Mouse (Mus musculus): ENCODE measurements around the gene Rilpl1. TPM values are rescaled to one million over a fixed set of nuclear protein-coding genes. Genes with fewer than 3 reads are reported as not detected.
A peak's percentile ranks its signal among the peaks of the same experiment; 100 is the strongest.

Rilpl1 gene
- polyA plus RNA-seq, 1 experiment from 2014 or later = 18.1 TPM

DNA sequence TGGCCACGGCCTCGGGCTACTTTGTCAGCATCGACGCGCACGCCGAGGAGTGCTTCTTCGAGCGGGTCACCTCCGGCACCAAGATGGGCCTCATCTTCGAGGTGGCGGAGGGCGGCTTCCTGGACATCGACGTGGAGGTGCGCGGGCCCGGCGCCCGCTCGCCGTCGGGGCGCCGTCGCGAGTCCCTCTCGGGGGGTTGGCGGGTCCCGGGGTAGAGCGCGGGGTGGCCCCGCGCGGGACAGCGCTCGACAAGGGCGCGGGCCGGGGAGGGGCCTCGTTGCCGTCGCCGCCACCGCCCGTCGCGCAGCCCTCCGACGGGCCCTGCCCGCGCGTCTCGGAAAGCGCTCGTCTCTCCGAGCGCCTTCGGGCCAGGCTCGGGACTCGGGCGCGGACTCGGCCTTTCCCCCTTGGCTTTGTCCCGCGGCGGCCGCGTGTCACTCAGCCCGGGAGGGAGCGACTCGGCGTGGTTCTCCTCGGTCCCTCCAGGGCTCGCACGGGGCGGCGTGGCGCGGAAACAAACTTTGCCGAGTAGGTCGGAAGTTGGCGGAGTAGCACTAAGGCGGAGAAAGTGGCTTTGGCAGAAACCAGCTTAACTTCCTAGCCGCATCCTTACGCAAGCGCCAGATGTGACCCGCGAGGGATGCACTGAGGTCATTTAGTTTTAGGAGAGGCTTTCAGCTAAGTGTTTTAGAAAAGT lies 9.9 kb upstream of the Rilpl1 start:
- Histone ChIP-seq H3K9me3 (no peaks in the 10 kb centered on the region), H3K27ac (peak overlapping the region; percentile 91), H3K27me3 (ENCODE audit: poor library complexity, severe bottlenecking) (no peaks in the 10 kb centered on the region; the same call in 1 of the 2 replicates), H3K4me1 (peaks cover 23% of the 10 kb centered on the region), H3K4me3 (peak overlapping the region; percentile 90), H3K36me3 (replicated peaks) (peaks cover 39% of the 10 kb centered on the region)
- WGBS = under 1% methylated on average over 82 of the region's 89 CpGs
- peak; percentile 51 for DNase-seq (ENCODE audit: extremely low spot score, low spot score)

DNA sequence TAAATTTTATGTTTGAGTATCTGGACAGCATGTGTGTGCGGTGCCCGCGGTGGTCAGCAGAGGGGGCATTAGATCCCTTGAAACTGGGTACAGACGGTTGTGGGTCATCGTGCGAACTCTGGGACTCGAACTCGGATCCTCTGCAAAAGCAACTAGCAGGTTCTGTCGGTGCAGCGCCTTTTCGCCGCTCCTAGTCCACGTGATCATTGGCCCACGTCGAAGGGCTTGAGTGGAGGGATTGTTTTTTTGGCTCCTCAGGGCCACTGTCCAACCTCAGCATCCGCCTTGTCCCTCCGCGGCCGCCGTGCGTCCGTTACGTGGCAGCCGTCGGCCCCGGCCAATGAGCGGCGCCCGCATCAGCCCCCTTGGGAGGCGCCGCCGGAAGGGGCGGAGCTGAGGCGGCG lies 9.2 kb upstream of the Rilpl1 start, which contains the start of gene Tmed2:
TSS of gene Tmed2 (plus strand) at position 313 of the 404 bp plus-strand sequence.
- Histone ChIP-seq H3K27me3 (ENCODE audit: poor library complexity, severe bottlenecking) (no peaks in the 10 kb centered on the region; the same call in 1 of the 2 replicates), H3K4me3 (peak within 1 kb of the TSS; percentile 90), H3K27ac (peak within 1 kb of the TSS; percentile 91), H3K36me3 (replicated peaks) (peaks cover 32% of the 10 kb centered on the region), H3K9me3 (no peaks in the 10 kb centered on the region), H3K4me1 (peaks cover 23% of the 10 kb centered on the region)
- under 1% methylated on average over 35 of the region's 35 CpGs for WGBS
- peak; percentile 91 for DNase-seq (ENCODE audit: extremely low spot score, low spot score)

GRCm38 (mm10) chr5:124539905-124540304 lies 8.7 kb upstream of the Rilpl1 start:
- peaks cover 27% of the 10 kb centered on the region for H3K36me3 ChIP-seq (replicated peaks)
- H3K27me3 ChIP-seq (ENCODE audit: poor library complexity, severe bottlenecking) = no peaks in the 10 kb centered on the region; the same call in 1 of the 2 replicates
- peak overlapping the region; percentile 90 for H3K4me3 ChIP-seq
- peaks cover 23% of the 10 kb centered on the region for H3K4me1 ChIP-seq
- no peaks in the 10 kb centered on the region for H3K9me3 ChIP-seq
- WGBS = 75% methylated on average over 4 of the region's 4 CpGs
- DNase-seq (ENCODE audit: extremely low spot score, low spot score) = no peak
- H3K27ac ChIP-seq = peak overlapping the region; percentile 91

- 77% methylated on average over 16 of the region's 16 CpGs for WGBS
- Histone ChIP-seq H3K36me3 (replicated peaks) (peaks cover 19% of the 10 kb centered on the region), H3K27ac (no peak overlapping the region), H3K4me3 (no peak overlapping the region), H3K4me1 (peaks cover 23% of the 10 kb centered on the region), H3K9me3 (no peaks in the 10 kb centered on the region), H3K27me3 (ENCODE audit: poor library complexity, severe bottlenecking) (no peaks in the 10 kb centered on the region; the same call in 1 of the 2 replicates)
- DNase-seq (ENCODE audit: extremely low spot score, low spot score) = no peak
Measured at GRCm38 (mm10) chr5:124538813-124539792, 7.9 kb upstream of the Rilpl1 start.

GRCm38 (mm10) chr5:124536776-124537175 lies 5.6 kb upstream of the Rilpl1 start:
- Histone ChIP-seq H3K27me3 (ENCODE audit: poor library complexity, severe bottlenecking) (no peaks in the 10 kb centered on the region; the same call in 1 of the 2 replicates), H3K27ac (peak overlapping the region; percentile 12), H3K4me3 (peak overlapping the region; percentile 23), H3K36me3 (replicated peaks) (no peaks in the 10 kb centered on the region), H3K9me3 (no peaks in the 10 kb centered on the region), H3K4me1 (peaks cover 23% of the 10 kb centered on the region)
- DNase-seq (ENCODE audit: extremely low spot score, low spot score) = no peak
- WGBS = 2% methylated on average over 17 of the region's 17 CpGs

DNA sequence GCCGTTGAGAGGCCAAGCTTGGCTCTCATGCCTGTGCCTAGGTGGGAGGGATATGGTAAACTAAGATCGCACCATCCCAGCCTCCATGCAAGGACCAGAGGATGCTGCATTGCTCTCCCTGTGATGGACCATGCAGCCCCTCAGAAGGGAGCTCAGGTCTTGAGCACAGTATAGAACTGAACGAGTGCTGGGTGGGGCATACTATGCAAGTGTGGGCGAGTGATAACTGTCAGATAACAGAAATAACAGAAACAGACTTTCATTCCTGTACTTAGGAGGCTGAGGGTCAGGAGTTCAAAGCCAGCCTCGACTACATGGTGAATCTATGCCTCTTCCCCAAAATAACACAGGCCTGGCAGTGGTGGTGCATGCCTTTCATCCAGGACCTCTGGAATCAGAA lies 3.8 kb upstream of the Rilpl1 start:
- 75% methylated on average over 5 of the region's 5 CpGs for WGBS
- no peaks in the 10 kb centered on the region for H3K9me3 ChIP-seq
- no peak overlapping the region for H3K4me3 ChIP-seq
- H3K4me1 ChIP-seq = peaks cover 38% of the 10 kb centered on the region
- H3K27ac ChIP-seq = no peak overlapping the region
- DNase-seq (ENCODE audit: extremely low spot score, low spot score) = no peak
- no peaks in the 10 kb centered on the region for H3K36me3 ChIP-seq (replicated peaks)
- H3K27me3 ChIP-seq (ENCODE audit: poor library complexity, severe bottlenecking) = no peaks in the 10 kb centered on the region; the same call in 1 of the 2 replicates

DNA sequence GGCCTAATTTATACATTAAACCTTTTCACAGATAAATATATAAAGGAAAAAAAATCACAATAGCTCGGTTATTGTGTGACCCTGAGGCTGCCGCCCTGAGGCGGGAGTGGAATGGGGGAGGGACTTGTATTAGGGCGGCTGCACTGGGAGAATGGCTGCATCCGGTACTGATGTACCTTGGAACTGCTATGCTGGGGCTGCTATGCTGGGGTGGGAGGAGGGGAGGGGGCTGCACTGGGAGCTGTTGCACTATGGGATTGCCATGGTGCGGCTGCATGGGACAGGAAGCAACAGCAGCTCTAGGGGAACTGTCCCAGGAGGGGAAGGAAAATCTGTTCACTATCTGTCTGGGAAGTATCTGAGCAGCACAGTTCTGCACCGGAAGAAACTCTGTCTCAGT lies 1.3 kb upstream of the Rilpl1 start:
- H3K4me3 ChIP-seq = 0 out of 2 replicates have a peak overlapping the region, but pooled peaks have one; percentile 18
- H3K9me3 ChIP-seq = no peaks in the 10 kb centered on the region

DNA sequence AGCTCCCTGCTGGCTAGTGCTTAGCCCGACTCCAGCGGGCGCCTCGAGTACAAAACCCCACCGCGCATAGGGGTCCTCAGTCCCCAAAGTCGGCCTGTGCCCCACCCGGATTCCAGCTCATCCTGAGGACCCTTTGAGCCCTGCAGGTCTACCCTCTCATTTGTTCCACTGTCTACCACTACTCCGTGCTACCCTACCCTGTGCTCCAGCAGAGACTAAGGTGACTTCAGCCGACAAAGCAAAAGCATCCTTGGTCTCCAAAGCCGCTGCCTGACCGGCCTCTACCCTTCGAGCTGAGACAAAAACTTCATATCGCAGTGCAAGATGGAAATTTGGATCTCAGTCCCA lies 366 bp upstream of the Rilpl1 start:
- H3K27ac ChIP-seq = peak overlapping the region; percentile 95
- no peaks in the 10 kb centered on the region; the same call in 1 of the 2 replicates for H3K27me3 ChIP-seq (ENCODE audit: poor library complexity, severe bottlenecking)
- H3K4me1 ChIP-seq = peaks cover 53% of the 10 kb centered on the region
- WGBS = 10% methylated on average over 14 of the region's 14 CpGs
- peak overlapping the region; percentile 89 for H3K4me3 ChIP-seq
- H3K9me3 ChIP-seq = no peaks in the 10 kb centered on the region
- no peak for DNase-seq (ENCODE audit: extremely low spot score, low spot score)
- H3K36me3 ChIP-seq (replicated peaks) = peaks cover 13% of the 10 kb centered on the region

More for the DNA sequence above, 1.3 kb upstream of the Rilpl1 start:
- peaks cover 59% of the 10 kb centered on the region for H3K4me1 ChIP-seq
- DNase-seq (ENCODE audit: extremely low spot score, low spot score) = no peak
- WGBS = 45% methylated on average over 7 of the region's 7 CpGs
- peak overlapping the region; percentile 65 for H3K27ac ChIP-seq
- H3K36me3 ChIP-seq (replicated peaks) = peaks cover 6% of the 10 kb centered on the region
- H3K27me3 ChIP-seq (ENCODE audit: poor library complexity, severe bottlenecking) = no peaks in the 10 kb centered on the region; the same call in 1 of the 2 replicates

DNA sequence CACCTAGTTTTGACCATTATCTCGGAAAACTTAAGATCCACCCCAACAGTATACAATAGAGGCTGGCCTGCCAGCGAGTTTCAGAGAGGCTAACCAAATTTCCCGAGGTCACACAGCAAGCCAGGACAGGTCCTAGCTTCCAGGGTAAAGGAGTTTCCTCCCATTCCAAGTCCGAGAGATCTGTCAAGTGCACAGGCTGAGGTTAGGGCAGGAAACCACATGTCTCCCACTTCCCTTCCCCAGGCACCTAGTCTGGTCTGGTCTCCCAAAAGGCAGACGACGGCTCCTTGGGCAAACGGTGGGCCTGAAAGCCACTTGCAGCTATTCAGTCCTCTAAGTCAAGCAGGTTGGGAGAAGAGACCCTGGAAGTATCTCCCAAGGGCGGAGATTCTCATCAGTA lies 1.5 kb downstream of the Rilpl1 start:
- Histone ChIP-seq H3K4me1 (peaks cover 50% of the 10 kb centered on the region), H3K36me3 (replicated peaks) (peaks cover 30% of the 10 kb centered on the region), H3K27me3 (ENCODE audit: poor library complexity, severe bottlenecking) (no peaks in the 10 kb centered on the region), H3K27ac (peak overlapping the region; percentile 58), H3K4me3 (peak overlapping the region; percentile 89), H3K9me3 (no peaks in the 10 kb centered on the region)
- no peak for DNase-seq (ENCODE audit: extremely low spot score, low spot score)
- WGBS = 62% methylated on average over 8 of the region's 8 CpGs

GRCm38 (mm10) chr5:124529191-124529651 lies 2.0 kb downstream of the Rilpl1 start:
- H3K4me3 ChIP-seq = peak overlapping the region; percentile 89
- H3K27ac ChIP-seq = peak overlapping the region; percentile 58
- no peak for DNase-seq (ENCODE audit: extremely low spot score, low spot score)
- no peaks in the 10 kb centered on the region for H3K27me3 ChIP-seq (ENCODE audit: poor library complexity, severe bottlenecking)
- H3K4me1 ChIP-seq = peaks cover 50% of the 10 kb centered on the region
- H3K9me3 ChIP-seq = no peaks in the 10 kb centered on the region
- H3K36me3 ChIP-seq (replicated peaks) = peaks cover 35% of the 10 kb centered on the region
- 45% methylated on average over 8 of the region's 8 CpGs for WGBS

DNA sequence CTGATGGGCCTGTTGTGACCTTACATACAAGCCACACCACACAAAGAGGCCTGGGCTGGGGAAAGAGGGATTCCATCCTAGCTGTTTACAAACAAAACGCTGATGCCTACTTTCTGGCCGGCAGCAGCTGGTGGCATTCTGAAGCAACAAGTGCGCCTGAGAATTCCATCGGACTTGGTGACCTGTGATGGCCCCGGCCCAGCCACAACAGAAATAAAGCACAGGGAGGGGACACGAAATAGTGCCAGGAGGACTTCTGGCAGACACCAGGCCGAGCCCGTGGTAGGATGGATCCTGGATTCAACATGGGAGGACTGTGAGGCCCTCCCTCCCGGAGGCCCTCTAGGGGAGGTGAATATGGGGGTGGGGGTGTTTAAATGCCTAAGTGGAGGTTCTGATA lies 2.4 kb downstream of the Rilpl1 start:
- Histone ChIP-seq H3K27me3 (ENCODE audit: poor library complexity, severe bottlenecking) (no peaks in the 10 kb centered on the region), H3K36me3 (replicated peaks) (peaks cover 39% of the 10 kb centered on the region), H3K9me3 (peaks cover 1% of the 10 kb centered on the region; the same call in 1 of the 2 replicates), H3K4me1 (peaks cover 50% of the 10 kb centered on the region), H3K4me3 (peak overlapping the region; percentile 89), H3K27ac (peak overlapping the region; percentile 58)
- 70% methylated on average over 9 of the region's 9 CpGs for WGBS
- DNase-seq (ENCODE audit: extremely low spot score, low spot score) = no peak

DNA sequence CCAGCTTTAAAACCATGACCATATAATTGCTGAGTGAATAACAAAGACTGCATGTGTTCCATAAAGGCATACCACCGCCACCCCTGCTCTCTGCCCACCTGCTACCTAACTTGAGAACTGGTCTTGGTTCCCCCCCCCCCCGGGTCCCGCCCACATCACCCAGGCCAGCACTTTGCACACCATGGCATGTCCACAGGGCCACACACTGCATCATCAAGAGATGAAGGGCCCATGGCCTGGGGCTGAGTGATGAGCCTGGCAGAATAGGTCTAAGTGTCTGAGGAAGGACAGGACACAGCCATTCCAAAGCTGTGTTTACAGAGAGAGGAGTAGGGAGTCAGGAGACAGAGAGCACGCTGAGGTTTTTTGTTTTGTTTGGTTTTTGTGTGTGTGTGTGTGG lies 2.8 kb downstream of the Rilpl1 start:
- 85% methylated on average over 4 of the region's 4 CpGs for whole genome bisulfite sequencing
- H3K27ac ChIP-seq = peak overlapping the region; percentile 58

More for the DNA sequence above, 2.8 kb downstream of the Rilpl1 start:
- Histone ChIP-seq H3K36me3 (replicated peaks) (peaks cover 44% of the 10 kb centered on the region), H3K9me3 (peaks cover 5% of the 10 kb centered on the region; the same call in 1 of the 2 replicates), H3K4me1 (peaks cover 50% of the 10 kb centered on the region), H3K4me3 (peak overlapping the region; percentile 89), H3K27me3 (ENCODE audit: poor library complexity, severe bottlenecking) (no peaks in the 10 kb centered on the region)
- no peak for DNase-seq (ENCODE audit: extremely low spot score, low spot score)

All from forebrain, embryonic 10.5 days (tissue).